Mouse (Mus musculus): ENCODE data around the gene Duox1. TPM values are rescaled to one million over a fixed set of nuclear protein-coding genes. Genes with fewer than 3 reads are reported as not detected.
"Not testable (repeated sequence)": the region's sequence is repeated elsewhere in the genome, so short reads cannot be mapped to it uniquely, and the experiment has no call there.

Gene Duox1
- polyA plus RNA-seq, 1 experiment: not detected

DNA sequence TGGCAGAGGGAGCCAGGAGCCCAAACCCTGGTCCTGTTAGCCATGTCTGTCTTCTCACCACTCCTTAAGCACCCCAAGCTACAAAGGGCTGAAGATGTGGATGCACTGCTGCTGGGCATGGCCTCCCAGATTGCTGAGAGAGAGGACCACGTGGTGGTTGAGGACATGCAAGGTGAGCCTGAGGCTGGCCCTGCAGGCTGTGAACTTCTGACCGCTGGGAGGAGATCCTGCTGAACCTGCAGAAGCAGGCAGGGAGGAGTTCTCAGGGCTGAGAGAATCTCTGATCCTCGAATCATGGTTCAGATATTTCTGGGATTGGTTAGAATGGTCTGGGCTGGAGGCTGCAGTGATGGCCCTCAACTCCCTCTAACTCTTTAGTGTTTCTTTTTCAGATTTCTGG is 8.5 kb downstream of the Duox1 start:
- Histone ChIP-seq H3K27me3 (ENCODE audit: control insufficient read depth, insufficient read depth, low read length, poor library complexity, severe bottlenecking) (no peaks in the 10 kb centered on the region), H3K9me3 (replicated peaks; ENCODE audit: control insufficient read depth, insufficient read depth, low read length, poor library complexity, severe bottlenecking) (no peaks in the 10 kb centered on the region), H3K4me3 (ENCODE audit: low read depth, low read length) (no peak overlapping the region), H3K4me1 (ENCODE audit: control insufficient read depth, insufficient read depth, low read length) (no peaks in the 10 kb centered on the region), H3K27ac (ENCODE audit: insufficient read depth, low read length) (no peak overlapping the region), H3K9ac (ENCODE audit: low read depth, poor library complexity, severe bottlenecking) (no peak overlapping the region), H3K36me3 (ENCODE audit: control insufficient read depth, insufficient read depth, low read length, poor library complexity, severe bottlenecking) (no peaks in the 10 kb centered on the region)
- TF ChIP-seq EP300 (IDR thresholded peaks at IDR 0.05; ENCODE audit: insufficient read depth, low read depth, low read length) (no peak), POLR2A (IDR thresholded peaks at IDR 0.05; ENCODE audit: insufficient read depth, low read length) (no peak), CTCF (IDR thresholded peaks at IDR 0.05; ENCODE audit: low read depth, low read length) (no peak)

DNA sequence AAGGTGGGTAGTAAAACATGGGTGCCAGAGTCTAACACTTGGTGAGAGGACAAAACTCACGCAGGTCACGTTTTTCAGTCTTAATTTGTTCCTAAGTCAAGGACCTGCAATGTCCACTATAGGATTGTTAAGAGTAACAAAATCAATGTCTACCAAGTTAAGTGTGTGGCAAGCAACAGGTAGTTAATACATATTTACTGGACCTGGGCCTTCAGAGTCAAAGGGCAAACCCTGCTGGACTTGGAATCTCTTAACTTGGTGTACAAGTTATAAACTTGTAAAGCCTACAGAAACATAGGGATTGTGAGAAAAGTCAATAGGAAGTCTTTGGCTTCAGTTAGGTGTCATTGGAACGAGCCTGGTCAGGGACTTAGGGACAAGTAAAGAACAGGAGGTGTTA is 9.1 kb downstream of the Duox1 start:
- TF ChIP-seq EP300 (IDR thresholded peaks at IDR 0.05; ENCODE audit: insufficient read depth, low read depth, low read length) (no peak), CTCF (IDR thresholded peaks at IDR 0.05; ENCODE audit: low read depth, low read length) (no peak), POLR2A (IDR thresholded peaks at IDR 0.05; ENCODE audit: insufficient read depth, low read length) (no peak)

DNA sequence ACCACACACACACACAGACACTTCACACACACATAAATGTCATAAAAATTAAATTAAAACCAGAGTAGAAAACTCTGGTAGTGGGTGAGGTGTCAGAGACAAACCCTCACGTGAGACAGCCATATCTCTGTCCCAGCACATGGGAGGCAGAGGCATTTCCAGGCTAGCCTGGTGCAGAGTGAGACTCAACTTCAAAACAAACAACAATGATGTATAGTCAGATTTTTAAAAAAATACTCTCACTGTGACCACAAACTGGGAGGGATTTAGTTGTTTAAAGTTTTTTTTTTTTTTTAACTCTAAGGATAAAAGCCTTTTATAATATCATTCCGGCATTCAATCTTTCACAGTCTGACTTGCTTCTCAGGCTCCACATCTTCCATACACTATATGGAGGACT is 9.9 kb downstream of the Duox1 start:
- no peak for TF ChIP-seq CTCF (IDR thresholded peaks at IDR 0.05; ENCODE audit: low read depth, low read length)
- no peak for TF ChIP-seq EP300 (IDR thresholded peaks at IDR 0.05; ENCODE audit: insufficient read depth, low read depth, low read length)
- H3K27me3 ChIP-seq (ENCODE audit: control insufficient read depth, insufficient read depth, low read length, poor library complexity, severe bottlenecking): no peaks in the 10 kb centered on the region
- H3K36me3 ChIP-seq (ENCODE audit: control insufficient read depth, insufficient read depth, low read length, poor library complexity, severe bottlenecking): no peaks in the 10 kb centered on the region
- H3K9me3 ChIP-seq (replicated peaks; ENCODE audit: control insufficient read depth, insufficient read depth, low read length, poor library complexity, severe bottlenecking): no peaks in the 10 kb centered on the region
- no peak overlapping the region for H3K27ac ChIP-seq (ENCODE audit: insufficient read depth, low read length)
- no peak overlapping the region for H3K9ac ChIP-seq (ENCODE audit: low read depth, poor library complexity, severe bottlenecking)
- no peaks in the 10 kb centered on the region for H3K4me1 ChIP-seq (ENCODE audit: control insufficient read depth, insufficient read depth, low read length)
- no peak overlapping the region for H3K4me3 ChIP-seq (ENCODE audit: low read depth, low read length)

More for the DNA sequence above, 9.1 kb downstream of the Duox1 start:
- Histone ChIP-seq H3K27ac (ENCODE audit: insufficient read depth, low read length) (no peak overlapping the region), H3K36me3 (ENCODE audit: control insufficient read depth, insufficient read depth, low read length, poor library complexity, severe bottlenecking) (no peaks in the 10 kb centered on the region), H3K9ac (ENCODE audit: low read depth, poor library complexity, severe bottlenecking) (no peak overlapping the region), H3K27me3 (ENCODE audit: control insufficient read depth, insufficient read depth, low read length, poor library complexity, severe bottlenecking) (no peaks in the 10 kb centered on the region), H3K9me3 (replicated peaks; ENCODE audit: control insufficient read depth, insufficient read depth, low read length, poor library complexity, severe bottlenecking) (no peaks in the 10 kb centered on the region), H3K4me1 (ENCODE audit: control insufficient read depth, insufficient read depth, low read length) (no peaks in the 10 kb centered on the region), H3K4me3 (ENCODE audit: low read depth, low read length) (no peak overlapping the region)

DNA sequence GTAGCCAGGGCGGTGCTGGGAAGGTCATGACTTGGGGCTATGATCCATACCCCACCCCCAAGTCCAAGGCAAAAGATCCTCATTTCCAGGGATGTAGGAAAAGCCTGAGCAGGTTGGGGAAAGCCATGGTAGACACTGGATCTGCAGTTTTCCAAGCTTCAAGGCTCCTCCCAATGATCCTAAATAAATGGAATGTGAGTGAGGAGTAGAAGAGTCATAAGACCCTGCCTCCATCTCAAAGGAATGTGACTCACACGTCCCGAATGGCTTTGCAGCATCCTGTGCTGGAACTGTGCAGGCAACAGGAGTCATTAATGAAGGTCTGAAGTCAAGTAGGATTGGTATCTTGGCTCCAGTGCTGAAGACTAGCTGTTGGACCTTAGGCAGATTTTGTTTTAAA is 12.5 kb downstream of the Duox1 start:
- no peak for TF ChIP-seq CTCF (IDR thresholded peaks at IDR 0.05; ENCODE audit: low read depth, low read length)
- TF ChIP-seq POLR2A (IDR thresholded peaks at IDR 0.05; ENCODE audit: insufficient read depth, low read length): no peak
- TF ChIP-seq EP300 (IDR thresholded peaks at IDR 0.05; ENCODE audit: insufficient read depth, low read depth, low read length): no peak
- no peak overlapping the region for H3K9ac ChIP-seq (ENCODE audit: low read depth, poor library complexity, severe bottlenecking)
- H3K4me1 ChIP-seq (ENCODE audit: control insufficient read depth, insufficient read depth, low read length): no peaks in the 10 kb centered on the region
- no peaks in the 10 kb centered on the region for H3K27me3 ChIP-seq (ENCODE audit: control insufficient read depth, insufficient read depth, low read length, poor library complexity, severe bottlenecking)
- H3K36me3 ChIP-seq (ENCODE audit: control insufficient read depth, insufficient read depth, low read length, poor library complexity, severe bottlenecking): no peaks in the 10 kb centered on the region
- H3K9me3 ChIP-seq (replicated peaks; ENCODE audit: control insufficient read depth, insufficient read depth, low read length, poor library complexity, severe bottlenecking): no peaks in the 10 kb centered on the region
- no peak overlapping the region for H3K27ac ChIP-seq (ENCODE audit: insufficient read depth, low read length)
- no peak overlapping the region for H3K4me3 ChIP-seq (ENCODE audit: low read depth, low read length)

DNA sequence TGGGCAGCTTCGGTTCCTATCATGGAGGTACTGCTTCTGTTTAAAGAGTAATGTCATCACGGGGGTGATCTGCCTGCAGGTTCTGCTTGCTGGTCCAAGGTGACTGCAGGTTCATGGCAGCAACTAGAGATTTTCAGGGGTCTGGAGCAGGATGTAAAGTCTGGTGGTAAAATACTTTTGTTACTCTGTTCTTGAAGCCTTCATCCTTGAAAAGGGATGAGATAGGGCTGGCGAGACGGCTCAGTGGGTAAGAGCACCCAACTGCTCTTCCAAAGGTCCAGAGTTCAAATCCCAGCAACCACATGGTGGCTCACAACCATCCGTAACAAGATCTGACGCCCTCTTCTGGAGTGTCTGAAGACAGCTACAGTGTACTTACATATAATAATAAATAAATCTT is 14.8 kb downstream of the Duox1 start:
- not testable (repeated sequence) for H3K9me3 ChIP-seq (replicated peaks; ENCODE audit: control insufficient read depth, insufficient read depth, low read length, poor library complexity, severe bottlenecking); H3K36me3 ChIP-seq (ENCODE audit: control insufficient read depth, insufficient read depth, low read length, poor library complexity, severe bottlenecking); H3K4me1 ChIP-seq (ENCODE audit: control insufficient read depth, insufficient read depth, low read length); H3K4me3 ChIP-seq (ENCODE audit: low read depth, low read length); H3K27me3 ChIP-seq (ENCODE audit: control insufficient read depth, insufficient read depth, low read length, poor library complexity, severe bottlenecking); H3K27ac ChIP-seq (ENCODE audit: insufficient read depth, low read length); H3K9ac ChIP-seq (ENCODE audit: low read depth, poor library complexity, severe bottlenecking)

DNA sequence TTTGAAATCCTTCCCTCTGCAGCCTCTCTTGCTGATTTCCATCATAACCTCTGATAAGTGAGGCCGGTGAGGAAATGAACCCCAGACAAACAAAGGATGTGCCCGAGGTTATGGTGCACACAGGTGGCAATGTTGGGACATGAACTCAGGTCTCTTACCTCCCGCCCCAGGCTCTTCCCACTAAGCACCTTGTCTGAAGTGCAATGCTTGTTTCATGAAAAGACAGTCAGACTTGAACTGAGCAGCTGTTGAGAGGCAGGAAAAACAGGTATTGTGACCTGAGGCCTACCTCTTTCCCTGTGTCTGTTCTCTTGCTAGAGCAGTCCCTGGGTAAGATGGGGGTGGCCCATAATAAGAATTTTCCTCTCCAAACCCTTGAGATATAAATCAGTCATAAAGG is 16.8 kb downstream of the Duox1 start:
- no peaks in the 10 kb centered on the region for H3K27me3 ChIP-seq (ENCODE audit: control insufficient read depth, insufficient read depth, low read length, poor library complexity, severe bottlenecking)
- no peaks in the 10 kb centered on the region for H3K9me3 ChIP-seq (replicated peaks; ENCODE audit: control insufficient read depth, insufficient read depth, low read length, poor library complexity, severe bottlenecking)
- TF ChIP-seq POLR2A (IDR thresholded peaks at IDR 0.05; ENCODE audit: insufficient read depth, low read length) (no peak), CTCF (IDR thresholded peaks at IDR 0.05; ENCODE audit: low read depth, low read length) (no peak), EP300 (IDR thresholded peaks at IDR 0.05; ENCODE audit: insufficient read depth, low read depth, low read length) (no peak)
- H3K36me3 ChIP-seq (ENCODE audit: control insufficient read depth, insufficient read depth, low read length, poor library complexity, severe bottlenecking): no peaks in the 10 kb centered on the region
- H3K4me3 ChIP-seq (ENCODE audit: low read depth, low read length): no peak overlapping the region
- H3K4me1 ChIP-seq (ENCODE audit: control insufficient read depth, insufficient read depth, low read length): peaks cover 5% of the 10 kb centered on the region
- no peak overlapping the region for H3K9ac ChIP-seq (ENCODE audit: low read depth, poor library complexity, severe bottlenecking)
- no peak overlapping the region for H3K27ac ChIP-seq (ENCODE audit: insufficient read depth, low read length)

All from ES-Bruce4 (cell line).